Mouse (Mus musculus): ENCODE results near the gene Abhd16a.

Gene Abhd16a

GRCm38 (mm10) chr17:35088825-35089644, at the start of gene Abhd16a:
Gene Abhd16a (plus strand): TSS chr17:35089263.
- Histone ChIP-seq H3K27me3 (ENCODE audit: control insufficient read depth, insufficient read depth, low read length, poor library complexity, severe bottlenecking) (no peaks in the 10 kb centered on the region), H3K36me3 (ENCODE audit: control insufficient read depth, insufficient read depth, low read length, poor library complexity, severe bottlenecking) (peaks cover 1% of the 10 kb centered on the region; the same call in 1 of the 2 replicates)
- peak; percentile 96 for DNase-seq (ENCODE audit: low read depth, low spot score)

GRCm38 (mm10) chr17:35043794-35044193, 45.3 kb upstream of the Abhd16a start:
- Histone ChIP-seq H3K27me3 (ENCODE audit: control insufficient read depth, insufficient read depth, low read length, poor library complexity, severe bottlenecking) (no peaks in the 10 kb centered on the region), H3K36me3 (ENCODE audit: control insufficient read depth, insufficient read depth, low read length, poor library complexity, severe bottlenecking) (no peaks in the 10 kb centered on the region)
- DNase-seq (ENCODE audit: low read depth, low spot score), result no peak

DNA sequence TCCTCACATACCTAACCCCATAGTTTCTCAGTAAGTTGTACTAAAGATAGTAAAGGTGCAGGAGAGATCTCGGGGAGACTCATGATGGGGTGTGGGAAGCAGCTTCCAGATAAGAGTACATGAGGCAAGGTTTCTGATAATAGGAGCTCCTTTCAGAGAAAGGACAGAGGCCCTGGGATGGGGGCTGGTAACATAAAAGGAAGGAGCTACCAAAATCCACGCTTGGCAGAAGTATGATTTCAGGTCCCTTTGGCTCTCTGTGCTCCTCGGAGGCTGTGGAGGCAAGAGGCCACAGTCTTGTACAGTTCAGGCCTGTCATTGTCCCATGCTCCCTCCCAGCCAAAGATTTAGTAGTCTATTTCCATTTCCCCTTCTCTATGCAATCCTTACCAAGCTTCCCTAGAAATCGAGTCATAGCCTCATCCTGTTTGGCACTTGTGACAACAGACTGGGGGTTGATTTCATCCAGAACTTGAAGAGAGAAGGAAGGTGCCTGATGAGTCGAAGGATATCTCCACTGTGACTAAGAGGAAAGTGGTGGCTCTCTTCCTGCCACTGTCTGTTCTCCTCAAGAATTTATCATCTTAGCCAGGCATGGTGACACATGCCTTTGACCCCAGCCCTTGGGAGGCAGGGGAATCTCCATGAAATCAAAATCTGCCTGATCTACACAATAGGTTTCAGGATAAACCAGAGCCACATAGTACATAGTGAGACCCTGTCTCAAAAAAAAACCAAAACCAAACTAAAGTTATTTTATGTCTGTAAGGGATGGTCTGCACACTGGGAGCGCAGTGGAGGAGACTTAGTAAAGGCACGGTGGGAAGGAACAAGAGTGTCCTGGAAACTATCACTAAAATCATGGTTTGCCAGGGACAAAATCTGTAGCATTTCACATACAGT, 43.9 kb upstream of the Abhd16a start:
- Histone ChIP-seq H3K36me3 (ENCODE audit: control insufficient read depth, insufficient read depth, low read length, poor library complexity, severe bottlenecking) (no peaks in the 10 kb centered on the region), H3K27me3 (ENCODE audit: control insufficient read depth, insufficient read depth, low read length, poor library complexity, severe bottlenecking) (no peaks in the 10 kb centered on the region)
- DNase-seq (ENCODE audit: low read depth, low spot score), result no peak

DNA sequence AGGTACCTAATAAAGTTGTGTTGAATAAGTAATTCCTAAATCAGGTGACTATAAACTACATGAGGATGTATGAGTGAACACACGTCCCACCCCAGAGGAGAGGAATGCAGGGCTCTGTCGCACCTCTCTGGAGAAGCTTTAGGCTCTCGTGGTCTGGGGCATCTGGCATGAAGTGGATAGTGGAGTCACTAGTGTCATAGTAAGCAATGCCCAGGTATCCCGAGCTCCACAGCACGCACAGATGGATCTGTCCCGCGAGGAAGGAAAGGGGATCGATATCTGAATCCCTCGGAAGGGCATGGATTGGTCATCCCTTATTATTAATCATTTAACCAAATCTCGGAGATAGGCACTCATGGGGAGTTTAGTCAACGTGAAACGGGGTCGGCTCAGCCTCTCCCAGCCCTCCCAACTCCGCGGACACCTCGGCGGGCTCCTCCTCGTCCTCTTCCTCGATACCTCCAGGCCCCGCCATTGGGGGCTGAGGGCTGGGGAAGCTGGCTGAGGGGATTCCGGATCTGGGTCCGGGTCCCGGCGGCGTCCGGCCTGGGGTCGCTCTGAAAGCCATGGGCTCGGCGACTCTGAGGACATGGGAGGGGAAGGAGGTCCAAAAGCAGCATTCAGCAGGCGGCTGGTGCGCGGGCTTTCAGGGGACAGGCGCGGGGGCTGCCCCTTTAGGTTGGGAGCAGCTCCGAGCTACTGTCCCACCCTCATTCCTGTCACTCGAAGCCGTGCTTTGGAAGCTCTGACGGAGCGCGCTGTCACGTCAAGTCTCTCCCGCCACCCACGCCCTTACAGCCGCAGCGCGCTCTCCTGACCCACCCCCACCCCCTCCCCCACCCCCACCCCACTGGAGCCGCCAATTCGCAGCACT, 43.0 kb upstream of the Abhd16a start:
- H3K36me3 ChIP-seq (ENCODE audit: control insufficient read depth, insufficient read depth, low read length, poor library complexity, severe bottlenecking), result no peaks in the 10 kb centered on the region
- no peak for DNase-seq (ENCODE audit: low read depth, low spot score)
- no peaks in the 10 kb centered on the region for H3K27me3 ChIP-seq (ENCODE audit: control insufficient read depth, insufficient read depth, low read length, poor library complexity, severe bottlenecking)

DNA sequence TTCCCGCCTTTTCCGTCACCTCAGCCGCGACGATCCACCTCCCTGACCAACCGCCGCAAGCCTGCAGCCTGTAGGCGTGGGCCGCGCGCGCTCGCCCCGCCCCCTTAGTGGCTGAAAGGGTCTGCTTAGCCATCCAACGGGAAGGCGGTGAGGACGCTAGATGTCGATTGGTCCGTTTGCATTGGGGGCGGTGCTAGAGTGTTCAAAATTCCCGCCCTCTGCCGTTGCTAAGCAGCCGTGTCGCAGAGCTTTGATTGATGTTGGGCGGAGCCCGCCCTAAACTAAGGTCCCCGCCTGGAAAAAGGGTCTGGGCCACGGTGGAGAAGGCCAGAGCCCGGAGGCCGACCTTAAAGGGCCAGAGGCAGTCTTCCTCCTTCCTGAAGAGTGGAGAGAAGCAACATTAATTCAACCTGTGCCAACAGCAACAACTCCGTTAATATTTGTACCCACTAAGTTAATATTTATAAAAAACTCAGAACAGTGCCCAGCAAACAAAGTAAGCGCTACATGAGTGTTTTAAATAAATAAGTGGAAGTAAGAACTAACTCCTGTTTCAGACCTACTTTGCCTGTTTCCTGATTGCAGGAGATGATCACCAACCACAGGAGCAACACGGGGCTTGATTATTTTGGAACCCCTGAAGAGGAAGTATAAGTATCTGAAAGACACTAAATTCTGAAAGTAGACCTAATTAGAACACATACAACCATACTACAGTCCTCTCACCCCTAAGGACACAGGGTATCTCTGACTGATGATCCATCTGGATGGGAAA, 42.2 kb upstream of the Abhd16a start, which contains the start of gene Msh5:
Gene Msh5, minus strand, starts transcription at position 65 of the 775 bp plus-strand sequence.
- DNase-seq (ENCODE audit: low read depth, low spot score), result peak; percentile 99
- Histone ChIP-seq H3K36me3 (ENCODE audit: control insufficient read depth, insufficient read depth, low read length, poor library complexity, severe bottlenecking) (no peaks in the 10 kb centered on the region), H3K27me3 (ENCODE audit: control insufficient read depth, insufficient read depth, low read length, poor library complexity, severe bottlenecking) (no peaks in the 10 kb centered on the region)

- no peak for DNase-seq (ENCODE audit: low read depth, low spot score)
- H3K36me3 ChIP-seq (ENCODE audit: control insufficient read depth, insufficient read depth, low read length, poor library complexity, severe bottlenecking), result peaks cover under 1% of the 10 kb centered on the region; the same call in 1 of the 2 replicates
- H3K27me3 ChIP-seq (ENCODE audit: control insufficient read depth, insufficient read depth, low read length, poor library complexity, severe bottlenecking), result no peaks in the 10 kb centered on the region
These were observed 41.4 kb upstream of the Abhd16a start for GRCm38 (mm10) chr17:35047688-35048087.

DNA sequence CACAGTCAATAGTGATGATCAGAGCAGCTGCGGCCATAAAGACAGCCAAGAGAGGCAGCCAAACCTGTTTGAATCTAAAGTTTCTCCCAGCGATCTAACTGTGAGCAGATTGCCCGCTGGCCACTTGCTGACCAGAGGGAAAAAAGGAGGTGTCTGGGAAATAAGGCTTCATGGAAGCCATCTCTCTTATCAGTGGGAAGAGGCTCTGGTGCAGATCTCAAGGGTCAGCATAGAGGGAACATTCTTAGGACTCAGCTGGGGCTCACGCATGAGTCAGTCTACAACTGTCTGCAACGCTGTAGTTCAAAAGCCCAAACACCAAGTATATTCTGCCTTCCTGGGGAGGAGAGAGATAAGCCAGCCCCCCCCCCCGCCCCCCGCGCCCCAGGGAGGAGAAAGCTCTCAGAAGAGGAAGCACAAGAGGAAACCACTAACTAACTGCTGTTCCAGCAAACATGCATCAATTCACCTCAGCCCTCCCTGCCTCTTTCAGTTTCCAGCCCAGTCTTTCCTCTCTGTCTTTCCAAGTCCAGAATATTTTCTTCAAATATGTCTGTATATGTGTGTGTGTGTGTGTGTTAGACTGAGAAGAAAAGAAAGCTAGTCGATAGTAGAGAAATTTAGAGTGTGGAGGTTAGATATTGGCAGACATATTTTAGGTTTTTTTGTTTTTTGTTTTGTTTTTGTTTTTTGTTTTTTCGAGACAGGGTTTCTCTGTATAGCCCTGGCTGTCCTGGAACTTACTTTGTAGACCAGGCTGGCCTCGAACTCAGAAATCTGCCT, 40.7 kb upstream of the Abhd16a start:
- DNase-seq (ENCODE audit: low read depth, low spot score), result peak; percentile 73
- peaks cover 5% of the 10 kb centered on the region; the same call in 1 of the 2 replicates for H3K36me3 ChIP-seq (ENCODE audit: control insufficient read depth, insufficient read depth, low read length, poor library complexity, severe bottlenecking)
- H3K27me3 ChIP-seq (ENCODE audit: control insufficient read depth, insufficient read depth, low read length, poor library complexity, severe bottlenecking), result no peaks in the 10 kb centered on the region

GRCm38 (mm10) chr17:35048932-35049440, 40.1 kb upstream of the Abhd16a start:
- Histone ChIP-seq H3K27me3 (ENCODE audit: control insufficient read depth, insufficient read depth, low read length, poor library complexity, severe bottlenecking) (no peaks in the 10 kb centered on the region), H3K36me3 (ENCODE audit: control insufficient read depth, insufficient read depth, low read length, poor library complexity, severe bottlenecking) (peaks cover 11% of the 10 kb centered on the region)
- no peak for DNase-seq (ENCODE audit: low read depth, low spot score)

- Histone ChIP-seq H3K36me3 (ENCODE audit: control insufficient read depth, insufficient read depth, low read length, poor library complexity, severe bottlenecking) (peaks cover 14% of the 10 kb centered on the region), H3K27me3 (ENCODE audit: control insufficient read depth, insufficient read depth, low read length, poor library complexity, severe bottlenecking) (no peaks in the 10 kb centered on the region)
- no peak for DNase-seq (ENCODE audit: low read depth, low spot score)
These were observed 39.5 kb upstream of the Abhd16a start, which contains the start of gene Clic1 for GRCm38 (mm10) chr17:35049561-35050016. Gene Clic1 (plus strand): TSS chr17:35049966.

GRCm38 (mm10) chr17:35050126-35050750, 38.8 kb upstream of the Abhd16a start:
- Histone ChIP-seq H3K27me3 (ENCODE audit: control insufficient read depth, insufficient read depth, low read length, poor library complexity, severe bottlenecking) (no peaks in the 10 kb centered on the region), H3K36me3 (ENCODE audit: control insufficient read depth, insufficient read depth, low read length, poor library complexity, severe bottlenecking) (peaks cover 17% of the 10 kb centered on the region)
- peak; percentile 61 for DNase-seq (ENCODE audit: low read depth, low spot score)

- Histone ChIP-seq H3K36me3 (ENCODE audit: control insufficient read depth, insufficient read depth, low read length, poor library complexity, severe bottlenecking) (peaks cover 20% of the 10 kb centered on the region), H3K27me3 (ENCODE audit: control insufficient read depth, insufficient read depth, low read length, poor library complexity, severe bottlenecking) (no peaks in the 10 kb centered on the region)
- DNase-seq (ENCODE audit: low read depth, low spot score), result peak; percentile 91
These were observed 37.6 kb upstream of the Abhd16a start for GRCm38 (mm10) chr17:35051156-35052086.
